Mouse (Mus musculus) megakaryocyte, adult 5-6 weeks (primary cell): ENCODE measurements around the gene Umad1. TPM values are rescaled to one million over a fixed set of nuclear protein-coding genes. Genes with fewer than 3 reads are reported as not detected.

Experiments used
- ATAC-seq: 2 replicates; pipeline ENCODE4 v1.8.0; 2016; ENCODE audit warnings: mild to moderate bottlenecking, inconsistent platforms; ENCODE audit not compliant: poor library complexity, severe bottlenecking
- total RNA-seq, 2 experiments: library from RNA; stranded (forward) in 1 of 2; stranded (reverse) in 1 of 2; fragments of 153-499, 151-499 nt in 1 of 2; fragments of 221-1000, 200-1000 nt in 1 of 2; gene quantifications; 2 replicates each; pipeline versions ENCODE4 v1.2.3 to v1.2.4; 2015 to 2017

Umad1 gene
- total RNA-seq, 2 experiments from 2014 or later: 14.1 to 28.5 TPM

DNA sequence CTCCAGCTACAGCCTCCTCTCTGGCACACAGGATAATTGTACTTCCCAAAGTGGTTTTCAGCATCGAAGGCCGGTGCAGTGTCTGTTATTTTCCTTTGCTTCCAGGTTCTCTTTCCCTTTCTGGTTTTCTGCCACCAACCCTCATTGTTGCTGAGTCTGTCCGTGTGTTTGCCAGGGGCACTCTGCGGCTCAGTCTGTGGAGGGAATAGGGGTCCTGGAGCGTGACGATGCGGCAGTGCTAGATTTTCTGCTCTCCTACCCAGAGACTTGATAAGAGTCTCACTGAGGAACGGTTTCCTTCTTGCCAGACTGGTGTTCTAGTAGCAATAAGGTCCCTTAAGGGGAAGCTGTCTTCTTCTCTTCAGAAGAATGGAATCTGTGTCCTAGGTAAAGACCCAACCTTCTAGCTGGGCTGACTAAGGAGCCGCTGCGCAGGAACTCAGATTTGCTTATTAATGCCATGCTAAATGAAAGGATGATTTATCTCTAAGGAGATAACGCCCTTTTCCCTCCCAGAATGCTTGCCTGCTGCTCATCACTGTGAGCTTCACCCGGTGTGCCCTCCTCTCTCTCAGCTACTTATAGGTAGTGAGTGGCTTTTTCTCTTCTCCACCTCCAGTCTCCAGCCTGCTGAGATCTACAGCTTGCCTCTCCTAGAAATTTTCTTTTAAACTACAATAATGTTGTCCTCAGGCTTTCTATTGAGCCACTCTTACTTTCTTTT lies 105.1 kb downstream of the Umad1 start:
- no peak for ATAC-seq

GRCm38 (mm10) chr6:8364757-8365150 lies 105.7 kb downstream of the Umad1 start:
- no peak for ATAC-seq

GRCm38 (mm10) chr6:8367675-8368074 lies 108.6 kb downstream of the Umad1 start:
- ATAC-seq: no peak

GRCm38 (mm10) chr6:8368198-8368864 lies 109.2 kb downstream of the Umad1 start:
- ATAC-seq: no peak

DNA sequence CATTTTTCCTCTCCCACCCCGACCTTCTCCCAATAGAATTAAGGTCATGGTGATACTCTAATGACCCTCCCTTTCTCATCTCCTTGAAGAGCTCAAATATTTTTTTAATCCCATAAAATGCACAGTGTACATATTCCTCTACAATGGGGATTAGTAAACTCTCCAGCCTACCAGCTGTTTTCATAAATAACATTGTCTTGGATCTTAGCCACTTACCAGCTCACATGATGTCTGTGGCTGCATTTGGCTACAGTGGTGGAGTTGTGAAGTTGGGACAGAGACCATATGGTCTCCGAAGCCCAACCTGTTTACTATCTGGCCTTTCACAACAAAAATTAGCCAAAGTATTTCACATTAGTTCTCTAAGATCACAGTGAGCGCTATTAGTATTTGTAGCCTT lies 111.5 kb downstream of the Umad1 start:
- no peak for ATAC-seq

GRCm38 (mm10) chr6:8373051-8373450 lies 114.0 kb downstream of the Umad1 start:
- no peak for ATAC-seq

GRCm38 (mm10) chr6:8373851-8374250 lies 114.8 kb downstream of the Umad1 start:
- no peak for ATAC-seq

- no peak for ATAC-seq
Measured at GRCm38 (mm10) chr6:8374290-8374689, 115.2 kb downstream of the Umad1 start.

GRCm38 (mm10) chr6:8374712-8375111 lies 115.6 kb downstream of the Umad1 start:
- ATAC-seq: no peak

GRCm38 (mm10) chr6:8376351-8376750 lies 117.3 kb downstream of the Umad1 start:
- ATAC-seq: no peak

DNA sequence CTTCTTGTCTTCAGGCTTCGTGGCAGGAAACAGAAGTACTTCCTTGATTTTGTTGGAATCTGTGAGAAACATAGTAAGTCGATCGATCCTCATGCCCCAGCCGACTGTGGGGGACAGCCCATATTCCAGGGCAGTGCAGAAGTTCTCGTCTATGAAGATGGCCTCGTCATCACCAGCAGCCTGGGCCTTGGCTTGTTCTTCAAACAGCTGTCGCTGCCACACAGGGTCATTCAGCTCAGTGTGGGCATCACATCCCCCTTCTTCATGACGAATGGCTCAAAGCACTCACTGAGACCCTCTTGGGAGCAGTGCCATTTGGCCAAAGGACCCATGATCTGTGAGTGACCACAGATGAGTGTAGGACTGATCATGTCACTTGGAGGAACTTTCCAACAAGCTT lies 118.6 kb downstream of the Umad1 start:
- no peak for ATAC-seq

DNA sequence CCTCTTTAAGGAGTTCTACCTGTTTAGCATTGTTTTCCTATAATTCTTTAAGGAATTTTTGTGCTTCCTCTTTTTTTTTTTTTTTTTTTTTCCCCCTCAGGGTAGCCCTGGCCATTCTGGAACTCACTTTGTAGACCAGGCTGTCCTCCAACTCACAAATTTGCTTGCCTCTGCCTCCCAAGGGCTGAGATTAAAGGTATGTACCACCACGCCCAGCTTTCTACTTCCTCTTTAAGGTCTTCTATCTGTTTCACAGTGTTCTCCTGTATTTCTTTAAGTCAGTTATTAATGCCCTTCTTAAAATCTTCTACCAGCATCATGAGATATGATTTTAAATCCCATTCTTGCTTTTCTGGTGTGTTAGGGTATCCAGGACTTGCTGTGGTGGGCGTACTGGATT lies 130.2 kb downstream of the Umad1 start:
- ATAC-seq: no peak

GRCm38 (mm10) chr6:8390296-8390695 lies 131.2 kb downstream of the Umad1 start:
- ATAC-seq: no peak

GRCm38 (mm10) chr6:8390935-8391334 lies 131.8 kb downstream of the Umad1 start:
- ATAC-seq: peak; percentile 51; the same call in 1 of the 2 replicates

- ATAC-seq: no peak
Measured at GRCm38 (mm10) chr6:8393029-8393428, 133.9 kb downstream of the Umad1 start.

- no peak for ATAC-seq
Measured at GRCm38 (mm10) chr6:8394044-8394443, 135.0 kb downstream of the Umad1 start.

DNA sequence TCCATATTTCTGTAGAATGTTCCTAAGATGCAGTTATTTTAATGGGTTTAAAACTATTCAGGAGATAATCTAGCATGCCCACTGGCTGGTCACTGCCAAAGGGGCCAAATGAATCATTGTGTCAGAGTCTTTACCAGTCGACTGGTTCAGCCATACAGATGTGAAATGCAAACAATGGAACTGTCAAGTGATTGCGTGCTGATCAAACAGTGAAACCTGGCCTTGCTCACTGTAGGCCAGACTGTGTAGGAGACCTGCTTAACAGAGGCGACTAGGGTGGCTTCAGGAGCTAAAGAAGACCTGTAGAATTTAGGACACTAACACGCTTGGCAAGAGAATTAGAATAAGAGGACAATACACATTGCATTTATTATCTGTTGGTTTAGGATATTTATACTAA lies 136.0 kb downstream of the Umad1 start:
- no peak for ATAC-seq

GRCm38 (mm10) chr6:8397252-8397651 lies 138.2 kb downstream of the Umad1 start:
- no peak for ATAC-seq

DNA sequence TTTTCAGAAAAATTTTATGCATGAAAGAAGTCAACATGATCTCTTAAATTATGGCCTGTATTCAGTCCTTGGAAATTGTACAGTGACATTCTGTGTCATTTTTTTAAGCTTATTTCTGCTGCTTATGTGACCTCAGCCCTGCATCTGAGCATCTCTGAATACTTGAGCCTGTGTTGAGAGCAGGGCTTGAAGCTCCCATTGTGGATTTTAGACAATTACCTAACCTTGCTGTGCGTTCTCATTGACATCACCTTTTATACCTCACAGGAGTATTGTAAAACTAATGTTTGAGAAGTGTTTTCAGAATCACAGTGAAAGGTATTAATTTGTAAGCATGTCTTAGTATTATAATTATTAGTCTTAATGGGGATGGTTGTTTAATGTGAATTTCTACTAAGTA lies 140.6 kb downstream of the Umad1 start:
- ATAC-seq: no peak

- no peak for ATAC-seq
Measured at GRCm38 (mm10) chr6:8403127-8403526, 144.0 kb downstream of the Umad1 start.

DNA sequence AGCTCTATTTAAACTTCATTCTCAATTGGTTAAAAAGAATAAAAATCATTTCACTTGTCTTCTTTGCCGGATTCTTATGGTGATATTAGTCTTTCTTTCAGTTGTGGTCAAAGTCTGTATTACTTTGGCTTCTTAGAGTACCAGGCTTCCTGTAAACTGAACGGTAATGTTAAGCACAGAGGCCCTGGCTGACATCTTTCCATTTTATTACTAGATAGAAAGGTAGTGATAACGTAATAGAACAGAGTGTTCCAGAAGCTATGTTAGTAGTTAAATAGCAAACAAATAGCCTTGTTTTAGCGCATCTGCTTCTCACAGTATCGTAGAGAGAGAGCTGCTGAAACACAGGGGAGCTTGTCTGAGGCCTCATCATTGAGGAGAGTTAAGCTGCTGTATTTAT lies 146.8 kb downstream of the Umad1 start:
- no peak for ATAC-seq

- no peak for ATAC-seq
Measured at GRCm38 (mm10) chr6:8408332-8408731, 149.2 kb downstream of the Umad1 start.

DNA sequence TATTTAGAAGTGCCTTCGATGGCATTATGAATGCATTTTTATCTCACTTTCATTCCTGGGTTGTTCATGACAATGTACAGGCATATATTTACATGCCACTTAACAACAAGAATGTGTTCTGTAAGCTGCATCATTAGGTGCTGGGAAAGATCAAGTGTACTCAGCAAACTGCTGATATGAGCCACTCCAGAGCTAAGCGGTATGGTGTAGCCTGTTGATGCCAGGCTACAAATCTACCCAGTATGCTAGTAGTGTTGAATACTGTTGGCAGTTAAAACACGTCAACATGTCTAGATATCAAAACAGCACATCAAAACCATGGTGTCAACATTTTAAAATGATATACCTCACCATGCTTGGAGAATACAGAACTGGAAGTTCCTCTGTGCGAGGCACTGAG lies 150.8 kb downstream of the Umad1 start:
- ATAC-seq: no peak
